Mouse (Mus musculus) gastrocnemius, postnatal 4 days (tissue): Measurements from ENCODE around the gene Ak7. TPM values are rescaled to one million over a fixed set of nuclear protein-coding genes. Genes with fewer than 3 reads are reported as not detected.
A peak's percentile ranks its signal among the peaks of the same experiment; 100 is the strongest.

ENCODE experiments used
- DNase-seq, 2 experiments: peaks; one replicate each; pipeline ENCODE4 v3.0.0; 2021 to 2022; ENCODE audit warnings: low spot score in 2 of 2, mixed read lengths in 2 of 2
- long read RNA-seq, 2 experiments: library from polyadenylated mRNA; stranded (forward); transcript quantifications; one replicate each; pipeline ENCODE4 v2.0.0; 2021
- total RNA-seq, 2 experiments: library from RNA; stranded (reverse); gene quantifications; 2 replicates each; pipeline ENCODE4 v1.2.3; 2021

The Ak7 gene
- total RNA-seq: under 1 TPM in 1 of 2 experiments, not detected in 1; 0.13 TPM
- long read RNA-seq, experiment 1: 0 reads
- long read RNA-seq, experiment 2: 0 reads

- DNase-seq: peak; percentile 44 to 69
Observed at GRCm38 (mm10) chr12:105705799-105706487, at the start of gene Ak7. Ak7 (plus strand) TSS chr12:105705976.

GRCm38 (mm10) chr12:105676274-105676673 lies 29.5 kb upstream of the Ak7 start:
- DNase-seq: no peak

GRCm38 (mm10) chr12:105678211-105678610 lies 27.6 kb upstream of the Ak7 start:
- no peak for DNase-seq

- DNase-seq: no peak
Observed at GRCm38 (mm10) chr12:105678762-105679161, 27.0 kb upstream of the Ak7 start.

GRCm38 (mm10) chr12:105683933-105684901 lies 21.6 kb upstream of the Ak7 start, which contains the start of gene Gskip:
Gskip (plus strand) TSS chr12:105684829.
- peak in 1 of 2 experiments; percentile 18 for DNase-seq

GRCm38 (mm10) chr12:105685001-105685691 lies 20.6 kb upstream of the Ak7 start, which contains the start of gene Atg2b:
Atg2b (minus strand) TSS chr12:105685211.
- peak; percentile 88 to 98 for DNase-seq

GRCm38 (mm10) chr12:105686791-105687190 lies 19.0 kb upstream of the Ak7 start:
- DNase-seq: no peak

- no peak for DNase-seq
Observed at GRCm38 (mm10) chr12:105687416-105687815, 18.4 kb upstream of the Ak7 start.

- no peak for DNase-seq
Observed at GRCm38 (mm10) chr12:105688546-105688945, 17.2 kb upstream of the Ak7 start.

GRCm38 (mm10) chr12:105689435-105689834 lies 16.3 kb upstream of the Ak7 start:
- no peak for DNase-seq

GRCm38 (mm10) chr12:105694021-105694420 lies 11.8 kb upstream of the Ak7 start:
- DNase-seq: no peak

- DNase-seq: no peak
Observed at GRCm38 (mm10) chr12:105695848-105696247, 9.9 kb upstream of the Ak7 start.

GRCm38 (mm10) chr12:105697104-105697780 lies 8.5 kb upstream of the Ak7 start:
- DNase-seq: no peak

GRCm38 (mm10) chr12:105700433-105700832 lies 5.3 kb upstream of the Ak7 start:
- DNase-seq: no peak

- DNase-seq: no peak
Observed at GRCm38 (mm10) chr12:105718616-105719015, 12.8 kb downstream of the Ak7 start.

GRCm38 (mm10) chr12:105720196-105720595 lies 14.4 kb downstream of the Ak7 start:
- DNase-seq: no peak

- no peak for DNase-seq
Observed at GRCm38 (mm10) chr12:105721452-105722132, 15.8 kb downstream of the Ak7 start.

- DNase-seq: no peak
Observed at GRCm38 (mm10) chr12:105722657-105723056, 16.9 kb downstream of the Ak7 start.

GRCm38 (mm10) chr12:105724616-105725015 lies 18.8 kb downstream of the Ak7 start:
- DNase-seq: no peak

- no peak for DNase-seq
Observed at GRCm38 (mm10) chr12:105725736-105726135, 20.0 kb downstream of the Ak7 start.
